11 mouse cellular contexts compared by ENCODE assay signal in the genomic region with DNA sequence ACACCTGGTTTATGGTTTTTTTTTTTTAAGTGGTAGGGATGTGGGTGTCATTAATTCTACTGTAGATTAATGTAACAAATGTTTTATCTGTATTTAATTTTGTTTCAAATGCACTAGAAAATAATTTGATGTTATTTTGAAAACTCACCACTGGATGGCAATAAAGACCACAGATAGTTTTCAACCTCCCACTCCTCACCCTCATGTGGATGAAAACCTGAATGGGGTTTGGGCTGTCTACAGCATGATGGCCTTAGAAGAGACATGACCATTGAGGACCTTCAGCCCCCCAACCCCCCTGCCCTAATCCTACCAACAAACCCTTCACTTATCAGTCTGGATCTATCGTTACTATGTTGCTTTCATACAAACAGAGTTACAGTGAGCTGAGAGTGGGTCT. TPM values are rescaled to one million over a fixed set of nuclear protein-coding genes. Genes with fewer than 3 reads are reported as not detected.
DNase-seq lines count a peak whose midpoint lies in the region; ATAC-seq lines count a peak whose summit lies in the region.
"Had no signal": no experiment of that assay in that cellular context is flagged by ENCODE, and none has a peak within 500 bp of the region (broad histone marks: within the 10 kb centered on the region; RNA-seq: fewer than 3 reads in every experiment).

No protein-coding gene starts in this region.

- no peaks in the 10 kb centered on the region for H3K36me3 ChIP-seq in hindbrain, embryonic 15.5 days
- H3K36me3 ChIP-seq in hindbrain, embryonic 12.5 days, result no peaks in the 10 kb centered on the region
- no peaks in the 10 kb centered on the region for H3K36me3 ChIP-seq in hindbrain, embryonic 16.5 days (ENCODE audit: control insufficient read depth, insufficient read depth, low read length)

- WGBS in hindbrain, embryonic 15.5 days, result 70% methylated on average over 1 of the region's 1 CpGs
- WGBS in hindbrain, embryonic 12.5 days, result 93% methylated on average over 1 of the region's 1 CpGs
- WGBS in hindbrain, embryonic 16.5 days, result 85% methylated on average over 1 of the region's 1 CpGs

- peak; percentile 35 for DNase-seq in thymus, postnatal 0 days (ENCODE audit: low spot score)
- DNase-seq in thymus, postnatal 4 days, result no peak
- DNase-seq in ovary, postnatal 14 days (ENCODE audit: low spot score), result no peak
- DNase-seq in right cerebral cortex, postnatal 14 days, result no peak
- DNase-seq in heart, postnatal 10 days, result no peak
- DNase-seq: heart, postnatal 4 days; lung, postnatal 14 days; thymus, postnatal 14 days had no signal

- H3K27me3 ChIP-seq in hindbrain, embryonic 15.5 days, result no peaks in the 10 kb centered on the region
- no peaks in the 10 kb centered on the region for H3K27me3 ChIP-seq in hindbrain, embryonic 12.5 days
- H3K27me3 ChIP-seq in hindbrain, embryonic 16.5 days (replicated peaks; ENCODE audit: control insufficient read depth, insufficient read depth, low read length), result no peaks in the 10 kb centered on the region

- intact Hi-C loops in heart, postnatal 10 days (cut with DNase I), result loop anchor here (2.0 kb wide), 1 partner anchor 422 kb away; no protein-coding TSS in a partner anchor

- ATAC-seq in hindbrain, embryonic 15.5 days (ENCODE audit: low FRiP score, low read depth), result peak; percentile 51; the same call in 1 of the 2 replicates
- no peak for ATAC-seq in hindbrain, embryonic 12.5 days (ENCODE audit: low FRiP score)
- peak; percentile 81 for ATAC-seq in hindbrain, embryonic 16.5 days

- H3K9ac ChIP-seq in hindbrain, embryonic 15.5 days, result no peak overlapping the region
- no peak overlapping the region for H3K9ac ChIP-seq in hindbrain, embryonic 12.5 days
- H3K9ac ChIP-seq in hindbrain, embryonic 16.5 days (ENCODE audit: low read depth, low read length), result no peak overlapping the region

- H3K4me3 ChIP-seq in hindbrain, embryonic 15.5 days, result no peak overlapping the region
- no peak overlapping the region for H3K4me3 ChIP-seq in hindbrain, embryonic 12.5 days
- no peak overlapping the region for H3K4me3 ChIP-seq in hindbrain, embryonic 16.5 days (ENCODE audit: low read length)

- H3K4me1 ChIP-seq in hindbrain, embryonic 15.5 days (replicated peaks), result no peaks in the 10 kb centered on the region
- H3K4me1 ChIP-seq in hindbrain, embryonic 12.5 days, result no peaks in the 10 kb centered on the region
- no peaks in the 10 kb centered on the region for H3K4me1 ChIP-seq in hindbrain, embryonic 16.5 days (ENCODE audit: control insufficient read depth, insufficient read depth, low read depth, low read length)

- H3K4me2 ChIP-seq in hindbrain, embryonic 15.5 days, result no peak overlapping the region
- no peak overlapping the region for H3K4me2 ChIP-seq in hindbrain, embryonic 12.5 days (replicated peaks)
- no peak overlapping the region for H3K4me2 ChIP-seq in hindbrain, embryonic 16.5 days (ENCODE audit: low read length)

- H3K27ac ChIP-seq in hindbrain, embryonic 15.5 days (replicated peaks), result no peak overlapping the region
- no peak overlapping the region for H3K27ac ChIP-seq in hindbrain, embryonic 12.5 days
- H3K27ac ChIP-seq in hindbrain, embryonic 16.5 days (ENCODE audit: low read depth, low read length), result no peak overlapping the region

- H3K9me3 ChIP-seq in hindbrain, embryonic 15.5 days, result no peaks in the 10 kb centered on the region
- no peaks in the 10 kb centered on the region for H3K9me3 ChIP-seq in hindbrain, embryonic 12.5 days (replicated peaks)
- H3K9me3 ChIP-seq in hindbrain, embryonic 16.5 days (ENCODE audit: control insufficient read depth, low read length), result no peaks in the 10 kb centered on the region

RNA-seq across cellular contexts. Expression of a gene that starts 42.1 kb away (rescaled TPM):
- polyA plus RNA-seq in hindbrain, embryonic 15.5 days (2015; fragmentation: Nextera tagmentation; extraction: Ambion mirVana), result 33.5 and 33.6 TPM in 2 replicates
- 56.0 and 57.1 TPM in 2 replicates for polyA plus RNA-seq in hindbrain, embryonic 12.5 days (2016; fragmentation: Nextera tagmentation; extraction: Ambion mirVana)
- polyA plus RNA-seq in thymus, postnatal 0 days (2015; fragmentation: Nextera tagmentation; extraction: Ambion mirVana), result 33.6 and 34.5 TPM in 2 replicates
- polyA plus RNA-seq in hindbrain, embryonic 16.5 days (2015; fragmentation: Nextera tagmentation; extraction: Ambion mirVana), result 34.9 and 36.5 TPM in 2 replicates
- 10 to 100 TPM; 40.0 to 42.8 TPM for total RNA-seq in heart, postnatal 10 days (2021)
